Mouse (Mus musculus) heart, postnatal 0 days (tissue): ENCODE data around the gene Lmx1a. TPM values are rescaled to one million over a fixed set of nuclear protein-coding genes. Genes with fewer than 3 reads are reported as not detected.

Experiments
- ATAC-seq: fragments of 200-750 bp; cut with Nextera tagmentation; 2 replicates; pipeline ENCODE4 v1.8.0; 2017; ENCODE audit warnings: low read depth, moderate number of reproducible peaks, moderate library complexity; ENCODE audit not compliant: insufficient read depth
- DNase-seq: peaks from one replicate; pipeline ENCODE4 v3.0.0-alpha.2; 2016; ENCODE audit warnings: low spot score
- H3K27ac ChIP-seq: fragments of 300-500 bp; sonication (generic); 2 replicates; pipeline ENCODE4 v1.5.1; 2014; ENCODE audit warnings: low read depth, mild to moderate bottlenecking
- H3K27me3 ChIP-seq: fragments of 300-500 bp; sonication (generic); 2 replicates; pipeline ENCODE4 v1.6.1; 2014; ENCODE audit warnings: low read length, mixed read lengths; ENCODE audit not compliant: control insufficient read depth, insufficient read depth
- H3K36me3 ChIP-seq: fragments of 300-500 bp; sonication (generic); replicated peaks from 2 replicates; pipeline ENCODE4 v1.6.1; 2014; ENCODE audit warnings: low read length, mixed read lengths; ENCODE audit not compliant: control insufficient read depth, insufficient read depth
- H3K4me1 ChIP-seq: fragments of 300-500 bp; sonication (generic); 2 replicates; pipeline ENCODE4 v1.6.1; 2014; ENCODE audit warnings: antibody characterized with exemption; ENCODE audit not compliant: control insufficient read depth, insufficient read depth
- H3K4me2 ChIP-seq: fragments of 300-500 bp; sonication (generic); 2 replicates; pipeline ENCODE4 v1.6.1; 2014; ENCODE audit warnings: low read depth, mild to moderate bottlenecking, low read length, moderate library complexity
- H3K4me3 ChIP-seq: fragments of 300-500 bp; sonication (generic); 2 replicates; pipeline ENCODE4 v1.5.1; 2014; ENCODE audit warnings: low read depth, low read length
- H3K9ac ChIP-seq: fragments of 300-500 bp; sonication (generic); replicated peaks from 2 replicates; pipeline ENCODE4 v1.6.1; 2014; ENCODE audit warnings: low read depth, low read length, mixed read lengths
- H3K9me3 ChIP-seq: fragments of 300-500 bp; sonication (generic); replicated peaks from 2 replicates; pipeline ENCODE4 v1.6.1; 2016; ENCODE audit warnings: low read length; ENCODE audit not compliant: control insufficient read depth
- CTCF ChIP-seq: IDR thresholded peaks from 2 replicates; pipeline ENCODE4 v1.5.1; 2016; ENCODE audit warnings: antibody characterized with exemption, control low read depth, low read depth
- EP300 ChIP-seq: IDR thresholded peaks from 2 replicates; pipeline ENCODE4 v1.6.1; 2016; ENCODE audit warnings: antibody characterized with exemption, low read depth
- WGBS: fragments of 180-500 bp; shearing (Covaris S2); extraction: QIAGEN DNeasy Blood & Tissue Kit; methylation state at CpG from one replicate; pipeline ENCODE4 v1.1.7; 2014; 5-methylcytosine and 5-hydroxymethylcytosine counted together
- polyA plus RNA-seq: library from polyadenylated mRNA; unstranded; fragments of >200 nt; fragmentation: Nextera tagmentation; extraction: Ambion mirVana; gene quantifications from 2 replicates; pipeline ENCODE4 v1.2.1, GENCODE M21; 2015
- total RNA-seq: library from RNA; depleted of rRNA; stranded (reverse); fragments of >200 nt; gene quantifications from 2 replicates; pipeline ENCODE4 v1.2.3, GENCODE M21; 2014; ENCODE audit warnings: low replicate concordance

Lmx1a gene
- total and polyA plus RNA-seq, 2 experiments from 2014 or later = 0.04 TPM; not detected in 1

DNA sequence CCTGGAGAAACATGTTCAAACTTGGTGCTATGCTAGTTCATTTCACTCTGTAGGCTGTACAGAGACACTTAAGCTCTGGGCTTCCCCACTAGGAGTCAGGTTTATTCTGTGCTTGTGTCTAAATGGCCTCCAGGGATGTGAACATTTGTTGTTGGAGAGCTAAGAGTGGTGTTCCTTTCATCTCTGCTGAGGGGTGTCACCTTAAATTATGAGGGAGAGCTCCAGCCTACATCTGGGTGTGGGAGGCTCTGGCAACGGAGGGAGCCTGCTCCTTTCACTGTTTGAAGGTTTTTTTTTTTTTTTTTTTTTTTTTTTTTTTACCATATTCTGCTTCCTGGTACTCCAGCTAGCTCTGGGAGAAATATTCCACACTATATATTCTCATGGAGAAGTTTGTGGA, 132.1 kb downstream of the Lmx1a start:
- Histone ChIP-seq H3K4me2 (no peak overlapping the region), H3K4me3 (no peak overlapping the region), H3K36me3 (no peaks in the 10 kb centered on the region), H3K9ac (no peak overlapping the region), H3K27me3 (no peaks in the 10 kb centered on the region), H3K4me1 (no peaks in the 10 kb centered on the region), H3K27ac (no peak overlapping the region), H3K9me3 (no peaks in the 10 kb centered on the region)
- DNase-seq = no peak
- TF ChIP-seq CTCF = no peak
- no peak for TF ChIP-seq EP300
- WGBS = 35% methylated on average over 1 of the region's 1 CpGs
- no peak for ATAC-seq

DNA sequence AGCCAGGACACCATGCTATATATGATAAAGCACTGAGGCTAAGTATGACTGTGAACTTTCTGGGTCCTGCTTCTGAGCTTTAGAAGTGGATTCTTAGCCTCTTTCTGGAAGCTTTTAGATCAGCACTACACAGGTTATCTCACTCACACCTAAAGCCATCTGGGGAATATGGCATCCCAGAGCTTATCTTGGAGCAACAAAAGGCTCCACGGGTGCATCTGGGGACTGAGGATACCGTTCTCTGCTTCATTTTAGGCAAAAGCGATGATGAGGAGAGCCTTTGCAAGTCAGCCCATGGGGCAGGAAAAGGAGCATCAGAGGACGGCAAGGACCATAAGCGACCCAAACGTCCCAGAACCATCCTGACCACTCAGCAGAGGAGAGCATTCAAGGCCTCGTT, 141.3 kb downstream of the Lmx1a start:
- DNase-seq (no peak), ATAC-seq (no peak)
- no peaks in the 10 kb centered on the region for H3K36me3 ChIP-seq
- no peak overlapping the region for H3K4me3 ChIP-seq
- no peak for TF ChIP-seq CTCF
- TF ChIP-seq EP300 = no peak
- no peak overlapping the region for H3K9ac ChIP-seq
- H3K27ac ChIP-seq = no peak overlapping the region
- no peak overlapping the region for H3K4me2 ChIP-seq
- no peaks in the 10 kb centered on the region for H3K27me3 ChIP-seq
- H3K4me1 ChIP-seq = no peaks in the 10 kb centered on the region
- WGBS = 53% methylated on average over 7 of the region's 7 CpGs
- no peaks in the 10 kb centered on the region for H3K9me3 ChIP-seq

DNA sequence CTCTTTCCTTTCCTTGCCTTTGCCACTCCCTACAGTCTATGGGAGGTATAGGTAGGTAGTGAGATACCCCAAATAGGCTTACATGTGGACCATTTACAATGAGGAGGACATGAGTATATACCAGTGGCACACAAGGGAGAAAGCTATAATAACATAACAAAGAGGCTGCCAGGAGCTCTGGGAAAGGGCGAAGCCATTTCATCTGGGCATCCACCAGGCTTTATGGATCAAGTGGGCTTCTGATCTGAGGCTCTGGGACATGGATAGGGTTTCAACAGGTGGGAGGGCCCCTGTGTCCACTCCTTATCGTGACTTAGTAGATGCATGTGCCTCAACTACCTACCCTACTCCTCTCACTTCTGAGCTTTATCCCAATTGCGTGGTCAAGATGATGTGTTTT, 142.6 kb downstream of the Lmx1a start:
- DNase-seq = no peak
- WGBS = 75% methylated on average over 3 of the region's 3 CpGs
- no peaks in the 10 kb centered on the region for H3K36me3 ChIP-seq
- TF ChIP-seq CTCF (no peak), EP300 (no peak)
- H3K4me3 ChIP-seq = no peak overlapping the region
- no peaks in the 10 kb centered on the region for H3K9me3 ChIP-seq
- no peak overlapping the region for H3K4me2 ChIP-seq
- H3K27me3 ChIP-seq = no peaks in the 10 kb centered on the region
- H3K9ac ChIP-seq = no peak overlapping the region
- no peak overlapping the region for H3K27ac ChIP-seq
- H3K4me1 ChIP-seq = no peaks in the 10 kb centered on the region
- ATAC-seq = no peak

DNA sequence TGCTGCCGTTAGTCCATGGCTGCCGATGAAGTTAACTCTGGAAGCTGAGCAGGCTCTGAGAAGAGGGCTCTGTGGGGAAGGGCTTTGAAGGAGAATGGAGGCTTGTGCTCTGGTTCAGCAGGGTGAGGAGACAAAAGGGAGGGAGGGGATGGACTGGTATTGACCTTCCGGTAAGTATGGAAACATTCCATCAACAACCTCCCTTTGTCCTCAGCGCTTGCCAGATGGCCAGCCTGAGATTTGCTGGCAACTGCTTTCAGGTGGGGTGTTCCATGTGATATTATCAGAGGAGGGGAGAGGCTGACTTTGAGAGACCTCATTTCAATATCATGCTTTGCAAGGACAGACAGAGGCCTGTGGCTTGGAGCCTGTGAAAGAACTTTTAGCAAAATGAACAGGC, 165.8 kb downstream of the Lmx1a start:
- Histone ChIP-seq H3K4me1 (no peaks in the 10 kb centered on the region), H3K27ac (no peak overlapping the region), H3K36me3 (no peaks in the 10 kb centered on the region), H3K4me2 (no peak overlapping the region), H3K27me3 (no peaks in the 10 kb centered on the region), H3K9ac (no peak overlapping the region), H3K4me3 (no peak overlapping the region), H3K9me3 (no peaks in the 10 kb centered on the region)
- no peak for TF ChIP-seq EP300
- no peak for TF ChIP-seq CTCF
- 55% methylated on average over 4 of the region's 4 CpGs for WGBS
- DNase-seq (no peak), ATAC-seq (no peak)

DNA sequence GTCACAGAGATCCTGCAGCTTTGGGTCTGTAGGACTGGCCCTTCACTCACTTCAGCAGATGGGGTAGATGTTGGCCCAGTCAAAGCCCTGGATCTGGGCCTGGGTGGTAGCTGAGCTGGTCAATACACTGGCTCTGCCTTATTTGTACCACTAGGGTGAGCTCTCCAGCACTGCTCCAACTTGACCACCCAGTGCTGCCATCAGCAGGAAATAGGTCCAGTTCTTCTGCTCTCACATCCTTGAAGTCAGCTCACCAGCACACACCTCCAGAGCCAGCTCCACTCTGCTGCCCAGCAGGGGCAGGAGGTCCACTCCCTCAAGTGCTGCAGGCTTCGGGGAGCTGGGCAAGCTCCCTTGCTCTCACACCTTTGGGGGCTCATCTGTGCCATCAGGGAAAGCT, 183.0 kb downstream of the Lmx1a start:
- no peaks in the 10 kb centered on the region for H3K4me1 ChIP-seq
- H3K4me2 ChIP-seq = no peak overlapping the region
- no peak overlapping the region for H3K27ac ChIP-seq
- no peaks in the 10 kb centered on the region for H3K36me3 ChIP-seq
- no peak for ATAC-seq
- no peak overlapping the region for H3K9ac ChIP-seq
- no peaks in the 10 kb centered on the region for H3K9me3 ChIP-seq
- 59% methylated on average over 1 of the region's 1 CpGs for WGBS
- no peak for DNase-seq
- H3K4me3 ChIP-seq = no peak overlapping the region
- no peak for TF ChIP-seq EP300
- TF ChIP-seq CTCF = no peak
- no peaks in the 10 kb centered on the region for H3K27me3 ChIP-seq

DNA sequence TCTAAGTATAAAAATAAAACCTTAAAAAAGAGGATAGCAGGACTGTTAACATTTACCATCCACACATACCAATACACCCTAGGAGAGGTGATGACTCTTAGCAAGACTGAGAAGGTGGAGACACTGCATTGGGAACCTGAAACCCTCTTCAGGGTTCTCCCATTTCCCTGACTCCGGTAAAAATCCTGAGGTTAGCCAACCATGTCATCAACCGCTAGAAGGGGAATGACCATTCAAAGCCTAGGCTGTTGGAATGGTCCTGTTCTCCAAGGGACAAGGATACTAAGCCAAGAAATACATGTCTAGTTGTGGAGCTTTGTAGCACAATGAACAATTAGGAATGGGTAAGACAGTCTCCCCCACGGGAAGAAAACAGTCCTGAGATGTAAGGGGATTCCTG, 185.1 kb downstream of the Lmx1a start:
- Histone ChIP-seq H3K4me2 (no peak overlapping the region), H3K36me3 (no peaks in the 10 kb centered on the region), H3K9ac (no peak overlapping the region), H3K27me3 (no peaks in the 10 kb centered on the region), H3K9me3 (no peaks in the 10 kb centered on the region), H3K4me1 (no peaks in the 10 kb centered on the region), H3K27ac (no peak overlapping the region), H3K4me3 (no peak overlapping the region)
- no peak for TF ChIP-seq EP300
- no peak for TF ChIP-seq CTCF
- DNase-seq (no peak), ATAC-seq (no peak)
- 51% methylated on average over 3 of the region's 3 CpGs for WGBS
